17 mouse cellular contexts compared by ENCODE assay signal in the genomic region with DNA sequence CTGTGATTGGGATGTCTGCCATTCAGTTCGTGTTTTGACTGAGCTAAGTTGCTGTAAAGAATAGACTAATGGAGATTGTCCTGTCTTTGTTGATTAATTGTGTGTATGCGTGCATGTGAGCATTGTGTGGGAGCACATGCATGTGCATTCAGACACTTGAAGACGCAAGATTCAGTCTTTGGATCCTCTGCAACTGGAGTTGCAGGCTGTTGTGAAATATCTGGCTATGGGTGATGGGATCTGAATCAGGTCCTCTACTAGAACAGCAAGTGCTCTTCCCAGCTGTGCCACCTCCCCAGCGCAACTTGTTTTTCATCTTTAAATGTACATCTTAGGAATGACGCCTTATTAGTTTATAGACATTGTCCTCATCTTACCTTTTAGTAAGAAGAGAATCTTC.
DNase-seq lines count a peak whose midpoint lies in the region; ATAC-seq lines count a peak whose summit lies in the region.
"Had no signal": no experiment of that assay in that cellular context is flagged by ENCODE, and none has a peak within 500 bp of the region (broad histone marks: within the 10 kb centered on the region; RNA-seq: fewer than 3 reads in every experiment).

No protein-coding gene starts in this region.

- DNase-seq in fat pad, adult 2 months (ENCODE audit: extremely low read depth, low read depth, low spot score), result peak; percentile 72
- DNase-seq in gonadal fat pad, adult 2 months (ENCODE audit: low read depth), result peak; percentile 78
- no peak for DNase-seq in cerebellum, adult 9-10 months
- DNase-seq: adrenal gland, adult 2 months; adrenal gland, adult 8-10 months; adrenal gland, postnatal 10 days; adrenal gland, postnatal 14 days; adrenal gland, postnatal 25 days; adrenal gland, postnatal 36 days; B cell, adult 2 months; cerebellum, adult 11 months; cerebellum, adult 11-12 months; cerebellum, adult 18-20 months had no signal

- no peak for ATAC-seq in frontal cortex, adult (ENCODE audit: low TSS enrichment)
- ATAC-seq: activated CD4-positive, CD25-positive, alpha-beta regulatory T cell, adult 4 months; CD4-positive, CD25-positive, alpha-beta regulatory T cell, adult 4 months; Patski had no signal
